Mouse (Mus musculus) adrenal gland (tissue): ENCODE measurements around the gene Stk32c.

Experiments
- intact Hi-C: fragments of 180-260 bp; cut with DNase I; formaldehyde crosslinking; loops from one replicate; pipeline ENCODE4 v1.15.1; 2025

The Stk32c gene

GRCm38 (mm10) chr7:139074189-139074588, 138.9 kb downstream of the Stk32c start:
- intact Hi-C loops = no loop called here

- intact Hi-C loops = no loop called here
Measured at GRCm38 (mm10) chr7:139068182-139068623, 144.9 kb downstream of the Stk32c start.

GRCm38 (mm10) chr7:139063406-139063805, 149.7 kb downstream of the Stk32c start:
- intact Hi-C loops = no loop called here
